Mouse (Mus musculus): ENCODE measurements at regions not wholly inside any gene's neighbourhood (a gene's known extent, or its start where the extent isn't known, plus 50 kb on each side); places are given as distances from the start of the nearest gene placed in this dataset.

DNA sequence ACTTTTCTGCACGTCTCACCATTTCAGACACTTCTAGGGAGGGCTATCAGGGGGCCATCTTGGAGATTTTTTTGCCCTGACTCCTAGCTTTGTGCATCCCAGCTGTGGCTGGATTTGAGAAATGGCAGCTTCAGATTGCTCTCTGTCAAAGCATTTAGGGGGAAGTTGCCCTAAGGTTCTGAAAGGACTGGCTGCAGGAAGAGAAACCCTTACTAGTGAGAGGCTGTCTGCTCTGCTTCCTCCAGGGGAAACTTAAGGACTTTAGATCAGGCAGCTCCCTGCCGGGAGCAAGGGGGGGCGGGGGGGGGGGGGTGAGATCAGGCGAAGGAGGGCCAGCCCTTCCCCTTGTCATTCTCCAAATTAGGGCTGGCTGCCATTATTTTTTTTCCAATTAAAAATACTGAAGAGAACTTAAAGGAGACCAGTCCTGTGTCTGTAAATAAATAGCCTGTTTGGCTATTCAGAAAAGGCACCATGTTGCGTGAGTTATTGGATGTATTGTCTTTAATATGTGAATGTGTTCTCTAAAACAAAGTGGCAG lies 141.7 kb upstream of the Tbl1xr1 start:
- peak overlapping the region; percentile 93 for H3K4me2 ChIP-seq (ENCODE audit: insufficient read depth, low read depth, poor library complexity, severe bottlenecking)
- peak; percentile 53 for DNase-seq (ENCODE audit: extremely low read depth)
- in situ Hi-C loops (cut with MboI; ENCODE audit: low pct_ligation_motif_present, low pct_unique_long_range_greater_than_20kb, low sequenced_read_pairs) (loop anchor here (5.0 to 25.0 kb wide), 4 partner anchors 138 to 1272 kb away; no protein-coding TSS in a partner anchor), dilution Hi-C loops (cut with MboI; ENCODE audit: extremely low pct_ligation_motif_present, extremely low pct_unique_long_range_greater_than_20kb, low sequenced_read_pairs) (no loop called here)
- H3K9me3 ChIP-seq (replicated peaks; ENCODE audit: low read length), result no peaks in the 10 kb centered on the region
- H3K4me1 ChIP-seq (ENCODE audit: control insufficient read depth in 1 of 2, insufficient read depth in 2 of 2), result peaks cover 11 to 67% of the 10 kb centered on the region in 2 experiments
- H3K4me3 ChIP-seq (replicated peaks in 1 of 3; ENCODE audit: low read depth in 2 of 3, low read length in 2 of 3, poor library complexity in 1 of 3), result no peak overlapping the region
- no peak overlapping the region for H3K27ac ChIP-seq (ENCODE audit: insufficient read depth, low read depth)
- TF ChIP-seq NELFE (IDR thresholded peaks at IDR 0.05; ENCODE audit: low read depth, low read length), result no peak
- 0 out of 2 replicates have a peak, but pooled peaks have one; percentile 23 for TF ChIP-seq IRF4 (IDR thresholded peaks at IDR 0.05; ENCODE audit: low read depth, low read length)
- TF ChIP-seq JUND (conservative IDR thresholded peaks at IDR 0.05; ENCODE audit: low read depth, low read length), result no peak
- TF ChIP-seq CTCF (conservative IDR thresholded peaks at IDR 0.05 in 1 of 2, IDR thresholded peaks at IDR 0.05 in 1 of 2; ENCODE audit: low read depth in 2 of 2, low read length in 2 of 2), result no peak
- TF ChIP-seq ELF1 (IDR thresholded peaks at IDR 0.05; ENCODE audit: low read depth, low read length), result no peak
- no peak for TF ChIP-seq PAX5 (IDR thresholded peaks at IDR 0.05; ENCODE audit: low read length)
- TF ChIP-seq TBP (conservative IDR thresholded peaks at IDR 0.05; ENCODE audit: low read depth, low read length), result no peak
- no peak for TF ChIP-seq POLR2A (IDR thresholded peaks at IDR 0.05; ENCODE audit: low read depth, low read length)
- TF ChIP-seq JUN (IDR thresholded peaks at IDR 0.05; ENCODE audit: insufficient read depth, low read depth, low read length), result no peak
- 0 out of 2 replicates have a peak, but pooled peaks have one; percentile 9 for TF ChIP-seq ETS1 (conservative IDR thresholded peaks at IDR 0.05; ENCODE audit: low read depth, low read length)
- no peak for TF ChIP-seq ZKSCAN1 (IDR thresholded peaks at IDR 0.05; ENCODE audit: borderline replicate concordance, low read depth, low read length)
- TF ChIP-seq BHLHE40 (IDR thresholded peaks at IDR 0.05; ENCODE audit: low read depth, low read length), result no peak
- TF ChIP-seq MAX (IDR thresholded peaks at IDR 0.05; ENCODE audit: low read length), result no peak
- TF ChIP-seq ZMIZ1 (IDR thresholded peaks at IDR 0.05; ENCODE audit: low read depth, low read length), result no peak
- TF ChIP-seq UBTF (IDR thresholded peaks at IDR 0.05; ENCODE audit: low read depth, low read length), result no peak
- TF ChIP-seq MYC (IDR thresholded peaks at IDR 0.05; ENCODE audit: low read depth, low read length), result no peak
- no peak for TF ChIP-seq ZNF384 (IDR thresholded peaks at IDR 0.05; ENCODE audit: low read depth, low read length)
- 0 out of 2 replicates have a peak, but pooled peaks have one; percentile 22 for TF ChIP-seq CHD2 (IDR thresholded peaks at IDR 0.05; ENCODE audit: low read length)
- no peak for TF ChIP-seq SMC3 (IDR thresholded peaks at IDR 0.05; ENCODE audit: low read depth, low read length)
- no peak for TF ChIP-seq USF2 (conservative IDR thresholded peaks at IDR 0.05; ENCODE audit: low read depth, low read length)
- TF ChIP-seq MEF2A (IDR thresholded peaks at IDR 0.05; ENCODE audit: borderline replicate concordance, low read depth, low read length), result no peak
- TF ChIP-seq E2F4 (IDR thresholded peaks at IDR 0.05; ENCODE audit: insufficient replicate concordance, low read depth, low read length), result no peak
- TF ChIP-seq NRF1 (IDR thresholded peaks at IDR 0.05; ENCODE audit: low read depth, low read length), result no peak
- TF ChIP-seq EP300 (IDR thresholded peaks at IDR 0.05; ENCODE audit: low read length), result 0 out of 2 replicates have a peak, but pooled peaks have one; percentile 20
- no peak for TF ChIP-seq SIN3A (IDR thresholded peaks at IDR 0.05; ENCODE audit: low read length)
- peak overlapping the region; percentile 29 for H3K9ac ChIP-seq (ENCODE audit: insufficient read depth, low read depth)
- H3K79me2 ChIP-seq (replicated peaks; ENCODE audit: control insufficient read depth, extremely low read depth, insufficient read depth, poor library complexity, severe bottlenecking), result no peaks in the 10 kb centered on the region
- H3K27me3 ChIP-seq (replicated peaks), result no peaks in the 10 kb centered on the region
- no peaks in the 10 kb centered on the region for H3K36me3 ChIP-seq (replicated peaks in 1 of 2; ENCODE audit: control insufficient read depth in 1 of 2, insufficient read depth in 1 of 2, low read length in 1 of 2)

Measured in CH12.LX (cell line).